Mouse (Mus musculus): ENCODE data around the gene Bcl2l12. TPM values are rescaled to one million over a fixed set of nuclear protein-coding genes. Genes with fewer than 3 reads are reported as not detected.

The Bcl2l12 gene
- polyA plus RNA-seq, 1 experiment from 2014 or later = 10.2 TPM

DNA sequence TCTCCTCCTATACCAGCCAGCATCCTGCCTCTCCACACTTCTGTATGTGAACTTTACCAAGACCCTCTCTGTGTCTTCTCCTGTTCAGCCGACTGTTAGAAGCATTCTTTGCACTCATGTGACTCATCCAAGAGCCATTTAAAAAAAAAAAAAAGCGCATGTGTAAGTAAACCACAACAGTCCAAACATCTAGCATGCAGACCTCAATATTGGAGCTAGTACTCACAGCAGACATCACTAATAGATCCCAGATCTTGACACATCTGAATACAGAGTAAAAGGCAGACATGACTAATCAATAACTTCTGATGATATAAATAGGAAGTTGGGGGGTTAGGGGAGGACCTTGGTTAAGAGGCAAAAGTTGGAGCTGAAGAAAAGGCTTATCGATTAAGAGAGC is 37.1 kb upstream of the Bcl2l12 start:
- Histone ChIP-seq H3K4me1 (ENCODE audit: control insufficient read depth, insufficient read depth, low read depth, low read length) (no peaks in the 10 kb centered on the region), H3K4me3 (ENCODE audit: low read length) (no peak overlapping the region), H3K36me3 (ENCODE audit: control insufficient read depth, insufficient read depth, low read length) (peaks cover 65% of the 10 kb centered on the region), H3K9ac (ENCODE audit: low read depth, low read length) (no peak overlapping the region), H3K9me3 (ENCODE audit: control insufficient read depth, low read length) (no peaks in the 10 kb centered on the region), H3K27ac (ENCODE audit: low read depth, low read length) (no peak overlapping the region), H3K4me2 (ENCODE audit: low read length) (no peak overlapping the region), H3K27me3 (replicated peaks; ENCODE audit: control insufficient read depth, insufficient read depth, low read length) (no peaks in the 10 kb centered on the region)
- 94% methylated on average over 3 of the region's 3 CpGs for WGBS
- no peak for ATAC-seq

DNA sequence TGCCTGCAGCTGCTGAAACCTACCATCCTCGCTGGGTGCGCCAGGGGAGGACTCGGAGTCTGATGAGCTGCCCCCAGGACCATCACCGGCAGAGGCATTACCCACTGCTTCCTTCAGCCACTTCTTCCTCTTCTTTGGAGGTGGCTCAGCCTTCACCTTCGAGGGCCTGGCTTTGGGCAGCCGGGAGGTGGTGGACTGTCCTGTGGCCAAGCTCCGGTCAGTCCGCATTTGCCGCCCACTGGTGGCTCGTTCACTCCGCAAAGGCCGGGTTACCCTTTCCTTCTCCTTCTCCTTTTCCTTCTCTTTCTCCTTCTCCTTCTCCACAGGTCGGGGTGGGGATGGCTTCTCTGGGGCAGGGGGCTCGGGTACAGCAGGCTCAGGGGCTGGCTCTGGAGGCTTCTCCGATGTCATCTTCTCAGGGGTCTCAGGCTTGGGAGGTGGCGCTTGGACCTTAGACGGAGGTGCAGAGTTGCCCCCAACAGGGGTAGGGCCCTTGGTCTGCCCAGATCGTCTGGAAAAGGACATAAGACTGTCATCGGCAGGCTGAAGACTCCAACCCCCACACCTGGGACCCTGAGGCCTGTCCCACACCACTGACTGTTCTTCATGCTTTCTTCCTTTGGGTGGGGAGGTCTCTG is 35.3 kb upstream of the Bcl2l12 start:
- no peaks in the 10 kb centered on the region for H3K4me1 ChIP-seq (ENCODE audit: control insufficient read depth, insufficient read depth, low read depth, low read length)
- no peak overlapping the region for H3K4me3 ChIP-seq (ENCODE audit: low read length)
- H3K27me3 ChIP-seq (replicated peaks; ENCODE audit: control insufficient read depth, insufficient read depth, low read length) = no peaks in the 10 kb centered on the region
- no peak for ATAC-seq
- 97% methylated on average over 19 of the region's 19 CpGs for WGBS
- H3K27ac ChIP-seq (ENCODE audit: low read depth, low read length) = no peak overlapping the region
- no peaks in the 10 kb centered on the region for H3K9me3 ChIP-seq (ENCODE audit: control insufficient read depth, low read length)
- no peak overlapping the region for H3K4me2 ChIP-seq (ENCODE audit: low read length)
- H3K9ac ChIP-seq (ENCODE audit: low read depth, low read length) = no peak overlapping the region
- peaks cover 67% of the 10 kb centered on the region for H3K36me3 ChIP-seq (ENCODE audit: control insufficient read depth, insufficient read depth, low read length)

DNA sequence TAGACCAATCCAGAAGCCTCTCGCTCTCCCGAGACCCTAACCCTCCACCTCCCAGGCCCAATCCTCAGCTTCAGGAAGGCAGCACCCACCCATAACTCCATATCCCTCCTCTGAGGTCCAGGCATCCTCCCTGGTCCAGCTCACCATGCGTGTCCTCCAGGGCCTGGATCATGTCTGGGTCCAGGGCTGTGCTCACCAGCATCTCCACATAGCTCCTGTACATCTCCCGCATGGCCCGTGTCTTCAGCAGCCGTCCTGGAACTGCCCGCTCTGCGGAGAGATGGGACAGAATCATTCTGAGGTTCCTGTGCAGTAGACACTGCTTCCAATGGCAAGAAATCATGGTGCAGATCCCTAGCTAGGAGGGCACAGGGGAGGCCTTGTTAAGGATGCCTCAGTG is 32.3 kb upstream of the Bcl2l12 start:
- ATAC-seq = no peak
- Histone ChIP-seq H3K4me1 (ENCODE audit: control insufficient read depth, insufficient read depth, low read depth, low read length) (peaks cover 2% of the 10 kb centered on the region; the same call in 1 of the 2 replicates), H3K27me3 (replicated peaks; ENCODE audit: control insufficient read depth, insufficient read depth, low read length) (no peaks in the 10 kb centered on the region), H3K4me2 (ENCODE audit: low read length) (no peak overlapping the region), H3K27ac (ENCODE audit: low read depth, low read length) (no peak overlapping the region), H3K9ac (ENCODE audit: low read depth, low read length) (no peak overlapping the region), H3K9me3 (ENCODE audit: control insufficient read depth, low read length) (no peaks in the 10 kb centered on the region), H3K4me3 (ENCODE audit: low read length) (no peak overlapping the region), H3K36me3 (ENCODE audit: control insufficient read depth, insufficient read depth, low read length) (peaks cover 70% of the 10 kb centered on the region)
- WGBS = 98% methylated on average over 8 of the region's 8 CpGs

DNA sequence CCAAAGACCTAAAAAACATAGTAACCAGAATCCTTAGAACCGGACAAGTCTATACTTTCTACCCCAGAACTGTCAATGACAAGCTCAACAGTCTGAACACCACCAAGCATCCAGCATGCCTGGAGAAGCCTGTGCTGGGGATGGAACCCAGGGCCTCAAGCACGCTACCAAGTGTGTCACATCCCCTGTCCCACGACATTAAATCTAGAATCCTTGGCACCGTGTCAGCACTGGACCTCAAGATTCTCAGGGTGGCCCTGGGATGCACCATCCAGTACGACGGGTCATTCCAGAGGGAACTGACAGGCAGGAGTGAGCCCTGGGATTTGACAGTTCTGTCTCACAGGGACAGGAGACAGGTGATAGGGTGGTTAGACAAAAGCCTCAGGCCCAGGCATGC is 31.5 kb upstream of the Bcl2l12 start:
- Histone ChIP-seq H3K9me3 (ENCODE audit: control insufficient read depth, low read length) (no peaks in the 10 kb centered on the region), H3K27me3 (replicated peaks; ENCODE audit: control insufficient read depth, insufficient read depth, low read length) (no peaks in the 10 kb centered on the region), H3K4me2 (ENCODE audit: low read length) (no peak overlapping the region), H3K27ac (ENCODE audit: low read depth, low read length) (no peak overlapping the region), H3K9ac (ENCODE audit: low read depth, low read length) (no peak overlapping the region), H3K4me3 (ENCODE audit: low read length) (no peak overlapping the region), H3K36me3 (ENCODE audit: control insufficient read depth, insufficient read depth, low read length) (peaks cover 61% of the 10 kb centered on the region), H3K4me1 (ENCODE audit: control insufficient read depth, insufficient read depth, low read depth, low read length) (peaks cover 2% of the 10 kb centered on the region; the same call in 1 of the 2 replicates)
- WGBS = 92% methylated on average over 6 of the region's 6 CpGs
- no peak for ATAC-seq

DNA sequence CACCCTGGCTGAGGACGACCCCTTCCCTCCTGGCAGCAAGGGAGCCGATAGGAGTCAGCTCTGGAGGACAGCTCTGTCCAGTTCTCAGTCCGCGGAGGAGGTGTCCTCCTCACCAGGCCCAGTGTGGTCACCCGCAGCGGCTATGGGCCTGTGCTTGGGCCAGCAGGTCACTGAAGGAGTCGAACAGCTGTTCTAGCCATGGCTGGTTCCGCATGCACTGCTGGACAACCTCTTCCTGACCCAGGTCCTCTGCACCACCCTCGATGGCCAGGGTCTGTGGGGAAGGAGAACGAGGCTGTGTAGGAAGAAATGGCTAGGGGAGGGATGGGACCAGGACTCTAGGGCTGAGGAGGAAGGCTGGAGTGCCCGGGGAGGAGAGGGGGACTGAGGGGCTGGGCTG is 29.8 kb upstream of the Bcl2l12 start:
- Histone ChIP-seq H3K9ac (ENCODE audit: low read depth, low read length) (no peak overlapping the region), H3K9me3 (ENCODE audit: control insufficient read depth, low read length) (no peaks in the 10 kb centered on the region), H3K4me1 (ENCODE audit: control insufficient read depth, insufficient read depth, low read depth, low read length) (peaks cover 2% of the 10 kb centered on the region; the same call in 1 of the 2 replicates), H3K4me3 (ENCODE audit: low read length) (no peak overlapping the region), H3K27me3 (replicated peaks; ENCODE audit: control insufficient read depth, insufficient read depth, low read length) (no peaks in the 10 kb centered on the region), H3K4me2 (ENCODE audit: low read length) (no peak overlapping the region), H3K36me3 (ENCODE audit: control insufficient read depth, insufficient read depth, low read length) (peaks cover 45% of the 10 kb centered on the region), H3K27ac (ENCODE audit: low read depth, low read length) (no peak overlapping the region)
- WGBS = 92% methylated on average over 11 of the region's 11 CpGs
- ATAC-seq = no peak

DNA sequence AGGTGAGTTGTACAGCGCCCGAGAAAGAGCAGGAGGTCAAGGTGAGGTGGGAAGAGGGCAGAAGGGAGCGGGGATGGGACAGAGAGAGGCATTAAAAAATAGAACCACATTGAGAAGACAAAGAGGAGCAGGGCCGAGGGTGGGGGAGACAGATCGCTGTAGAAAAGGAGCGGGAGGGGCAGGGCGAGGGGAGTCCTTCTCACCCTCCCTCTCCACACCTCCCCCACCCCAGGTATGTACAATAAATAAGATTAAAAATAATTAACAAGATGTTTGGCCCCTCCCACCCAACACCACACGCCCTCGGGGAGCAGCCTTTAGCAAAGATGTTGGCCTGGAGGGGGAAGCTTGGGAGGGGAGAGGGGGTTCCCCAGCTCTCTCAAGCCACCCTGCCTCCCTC is 29.2 kb upstream of the Bcl2l12 start:
- no peak overlapping the region for H3K9ac ChIP-seq (ENCODE audit: low read depth, low read length)
- H3K27ac ChIP-seq (ENCODE audit: low read depth, low read length) = no peak overlapping the region
- WGBS = 95% methylated on average over 9 of the region's 9 CpGs
- H3K4me3 ChIP-seq (ENCODE audit: low read length) = no peak overlapping the region
- no peak overlapping the region for H3K4me2 ChIP-seq (ENCODE audit: low read length)
- H3K9me3 ChIP-seq (ENCODE audit: control insufficient read depth, low read length) = no peaks in the 10 kb centered on the region
- no peak for ATAC-seq
- peaks cover 2% of the 10 kb centered on the region; the same call in 1 of the 2 replicates for H3K4me1 ChIP-seq (ENCODE audit: control insufficient read depth, insufficient read depth, low read depth, low read length)
- no peaks in the 10 kb centered on the region for H3K27me3 ChIP-seq (replicated peaks; ENCODE audit: control insufficient read depth, insufficient read depth, low read length)
- H3K36me3 ChIP-seq (ENCODE audit: control insufficient read depth, insufficient read depth, low read length) = peaks cover 40% of the 10 kb centered on the region

DNA sequence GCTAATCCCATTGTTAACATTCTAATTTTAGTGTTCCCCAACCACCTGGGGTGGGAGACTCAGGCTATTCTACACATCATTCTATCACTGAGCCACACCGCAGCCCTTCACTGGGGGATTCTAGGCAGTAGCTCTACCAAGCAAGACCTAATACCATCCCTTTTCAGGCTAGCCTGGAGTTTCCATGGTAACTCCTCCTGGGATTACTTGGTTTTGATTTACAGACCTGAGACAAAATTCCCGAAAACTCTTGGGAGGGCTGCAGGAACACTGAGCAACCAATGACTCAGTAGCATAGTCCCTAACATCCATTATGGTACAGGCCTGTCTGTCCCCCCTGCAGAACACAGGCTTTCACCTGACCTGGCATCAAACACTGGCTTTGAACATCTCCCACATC is 27.7 kb upstream of the Bcl2l12 start:
- 0 out of 2 replicates have a peak, but pooled peaks have one; percentile 27 for ATAC-seq
- no peak overlapping the region for H3K4me3 ChIP-seq (ENCODE audit: low read length)
- H3K9me3 ChIP-seq (ENCODE audit: control insufficient read depth, low read length) = no peaks in the 10 kb centered on the region
- H3K27ac ChIP-seq (ENCODE audit: low read depth, low read length) = no peak overlapping the region; the same call in 1 of the 2 replicates
- H3K27me3 ChIP-seq (replicated peaks; ENCODE audit: control insufficient read depth, insufficient read depth, low read length) = no peaks in the 10 kb centered on the region
- H3K9ac ChIP-seq (ENCODE audit: low read depth, low read length) = no peak overlapping the region
- no peak overlapping the region for H3K4me2 ChIP-seq (ENCODE audit: low read length)
- peaks cover 33% of the 10 kb centered on the region for H3K36me3 ChIP-seq (ENCODE audit: control insufficient read depth, insufficient read depth, low read length)
- WGBS = 39% methylated on average over 2 of the region's 2 CpGs
- peaks cover 2% of the 10 kb centered on the region; the same call in 1 of the 2 replicates for H3K4me1 ChIP-seq (ENCODE audit: control insufficient read depth, insufficient read depth, low read depth, low read length)

GRCm38 (mm10) chr7:45025601-45026220 is 27.2 kb upstream of the Bcl2l12 start:
- Histone ChIP-seq H3K4me3 (ENCODE audit: low read length) (no peak overlapping the region), H3K36me3 (ENCODE audit: control insufficient read depth, insufficient read depth, low read length) (peaks cover 28% of the 10 kb centered on the region), H3K27ac (ENCODE audit: low read depth, low read length) (0 out of 2 replicates have a peak overlapping the region, but pooled peaks have one; percentile 9), H3K9me3 (ENCODE audit: control insufficient read depth, low read length) (no peaks in the 10 kb centered on the region), H3K4me1 (ENCODE audit: control insufficient read depth, insufficient read depth, low read depth, low read length) (peaks cover 2% of the 10 kb centered on the region; the same call in 1 of the 2 replicates), H3K27me3 (replicated peaks; ENCODE audit: control insufficient read depth, insufficient read depth, low read length) (no peaks in the 10 kb centered on the region), H3K4me2 (ENCODE audit: low read length) (no peak overlapping the region), H3K9ac (ENCODE audit: low read depth, low read length) (0 out of 2 replicates have a peak overlapping the region, but pooled peaks have one; percentile 7)
- WGBS = 79% methylated on average over 8 of the region's 8 CpGs
- no peak for ATAC-seq

Measured in hindbrain, embryonic 16.5 days (tissue).